Mouse (Mus musculus) skeletal muscle tissue, adult 2 months (tissue): ENCODE data around the gene Farsa.

Source experiments
- DNase-seq: peaks from one replicate; pipeline ENCODE4 v3.0.0-alpha.2; 2012; ENCODE audit warnings: low read depth, low spot score

The Farsa gene

GRCm38 (mm10) chr8:84910551-84910950, 53.8 kb downstream of the Farsa start:
- DNase-seq = no peak

- DNase-seq = no peak
These were observed 55.1 kb downstream of the Farsa start for GRCm38 (mm10) chr8:84911854-84912253.

DNA sequence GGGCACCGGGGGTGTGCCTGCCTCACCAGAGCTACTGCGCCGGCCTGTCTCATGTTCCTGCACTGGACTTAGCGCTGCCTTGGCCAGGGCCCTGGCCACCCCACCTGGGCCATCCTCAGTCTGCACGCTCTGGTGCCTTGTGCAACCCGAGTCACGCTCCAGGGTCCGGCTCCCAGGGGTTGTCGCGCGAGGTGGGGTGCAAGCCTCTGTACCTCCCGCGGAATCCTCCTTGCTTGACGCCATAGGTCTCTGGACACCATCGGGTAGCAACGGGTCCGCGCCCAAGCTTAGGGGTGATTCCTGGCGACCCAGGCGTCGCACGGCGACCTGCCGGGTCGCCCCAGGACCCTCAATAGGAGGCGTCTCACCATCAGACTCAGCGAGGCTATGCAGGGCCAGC, 55.6 kb downstream of the Farsa start:
- DNase-seq = no peak

- peak; percentile 60 for DNase-seq
These were observed 56.2 kb downstream of the Farsa start for GRCm38 (mm10) chr8:84912895-84913501.

DNA sequence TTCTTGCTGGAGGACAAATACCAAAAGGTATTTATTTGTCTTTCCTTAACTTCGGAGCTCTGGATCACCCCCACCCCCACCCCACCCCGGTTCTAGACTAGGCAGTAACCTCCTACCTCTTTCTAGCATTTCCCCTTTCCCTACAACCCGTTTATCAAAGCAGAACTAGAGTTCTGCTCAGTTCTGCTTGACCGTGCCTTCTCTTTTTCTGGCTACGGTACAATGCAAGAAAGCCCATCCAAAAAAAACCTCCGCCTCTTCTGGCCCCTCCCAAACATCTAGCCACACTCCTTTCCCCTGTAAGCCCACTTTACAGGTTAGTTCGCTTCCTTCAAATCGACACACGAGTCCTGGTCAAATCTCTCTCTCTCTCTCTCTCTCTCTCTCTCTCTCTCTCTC, 56.7 kb downstream of the Farsa start:
- DNase-seq = no peak

- no peak for DNase-seq
These were observed 57.2 kb downstream of the Farsa start for GRCm38 (mm10) chr8:84913960-84914359.

GRCm38 (mm10) chr8:84915269-84915668, 58.5 kb downstream of the Farsa start:
- DNase-seq = no peak

DNA sequence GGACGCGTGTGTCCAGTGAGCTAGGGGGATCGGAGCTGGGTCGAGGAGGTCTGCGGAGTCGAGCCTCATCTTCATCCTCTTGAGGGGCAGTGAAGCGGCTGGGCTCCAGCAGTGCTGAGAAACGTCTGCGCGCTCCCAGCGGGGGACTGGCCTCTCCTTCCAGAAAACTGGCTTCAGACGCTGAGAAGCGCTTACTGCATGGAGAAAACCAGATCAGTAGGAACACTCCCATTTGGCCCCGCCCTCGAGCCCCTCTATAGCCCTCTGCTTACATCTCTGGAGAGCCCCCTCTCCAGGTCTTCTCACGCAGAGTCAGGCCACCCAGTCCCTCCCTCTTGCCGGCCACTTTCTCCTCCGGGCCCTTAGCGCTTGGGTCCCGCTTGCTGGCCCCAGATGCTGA, 61.0 kb downstream of the Farsa start:
- DNase-seq = no peak

- no peak for DNase-seq
These were observed 61.9 kb downstream of the Farsa start for GRCm38 (mm10) chr8:84918646-84919045.
